In genomic region chr7:67647277-67647676, GRCm38 (mm10) we compare ENCODE assay signal across 7 mouse cellular contexts. TPM values are rescaled to one million over a fixed set of nuclear protein-coding genes. Genes with fewer than 3 reads are reported as not detected.
DNase-seq lines count a peak whose midpoint lies in the region; ATAC-seq lines count a peak whose summit lies in the region.

Gene Ttc23, plus strand, starts transcription at chr7:67647410.

- 5% methylated on average over 5 of the region's 5 CpGs for WGBS in intestine, embryonic 15.5 days
- 1% methylated on average over 5 of the region's 5 CpGs for WGBS in midbrain, embryonic 11.5 days

- peak within 1 kb of the TSS; percentile 62 for H3K4me2 ChIP-seq in intestine, embryonic 15.5 days (replicated peaks)
- H3K4me2 ChIP-seq in midbrain, embryonic 11.5 days = peak within 1 kb of the TSS; percentile 83

- H3K27ac ChIP-seq in brown adipose tissue, adult 24 weeks (replicated peaks; ENCODE audit: low read depth, low read length) = peak within 1 kb of the TSS; percentile 82
- H3K27ac ChIP-seq in intestine, embryonic 15.5 days = peak within 1 kb of the TSS; percentile 76
- peak within 1 kb of the TSS; percentile 62; the same call in 1 of the 2 replicates for H3K27ac ChIP-seq in midbrain, embryonic 11.5 days (ENCODE audit: low read depth, low read length)

- no peaks in the 10 kb centered on the region for H3K27me3 ChIP-seq in intestine, embryonic 15.5 days (replicated peaks)
- no peaks in the 10 kb centered on the region; the same call in 1 of the 2 replicates for H3K27me3 ChIP-seq in midbrain, embryonic 11.5 days (ENCODE audit: control insufficient read depth, insufficient read depth, low read length)

- peak within 1 kb of the TSS; percentile 97 for H3K4me3 ChIP-seq in brown adipose tissue, adult 24 weeks (ENCODE audit: insufficient read depth, low read depth, low read length)
- H3K4me3 ChIP-seq in intestine, embryonic 15.5 days (replicated peaks) = peak within 1 kb of the TSS; percentile 79
- H3K4me3 ChIP-seq in midbrain, embryonic 11.5 days (ENCODE audit: low read depth, low read length) = peak within 1 kb of the TSS; percentile 76

- no peaks in the 10 kb centered on the region for H3K9me3 ChIP-seq in intestine, embryonic 15.5 days
- no peaks in the 10 kb centered on the region for H3K9me3 ChIP-seq in midbrain, embryonic 11.5 days (ENCODE audit: control insufficient read depth, low read length)

- peak within 1 kb of the TSS; percentile 66 for H3K9ac ChIP-seq in intestine, embryonic 15.5 days
- H3K9ac ChIP-seq in midbrain, embryonic 11.5 days (ENCODE audit: low read length) = peak within 1 kb of the TSS; percentile 86

- DNase-seq in ZHBTc4 (ENCODE audit: low read depth, low spot score) = peak; percentile 58
- no peak for DNase-seq in gastrocnemius, postnatal 36 days
- peak; percentile 93 for DNase-seq in midbrain, embryonic 11.5 days (ENCODE audit: low spot score, missing footprints)
- no peak for DNase-seq in layer of hippocampus, adult 9-10 months (ENCODE audit: low spot score)

- no peaks in the 10 kb centered on the region for H3K36me3 ChIP-seq in intestine, embryonic 15.5 days
- H3K36me3 ChIP-seq in midbrain, embryonic 11.5 days (ENCODE audit: control insufficient read depth, insufficient read depth, low read length) = no peaks in the 10 kb centered on the region

- 0 out of 2 replicates have a peak, but pooled peaks cover 5% of the 10 kb centered on the region for H3K4me1 ChIP-seq in brown adipose tissue, adult 24 weeks (ENCODE audit: control insufficient read depth, insufficient read depth, insufficient read length, low read length)
- peaks cover 19% of the 10 kb centered on the region; the same call in 1 of the 2 replicates for H3K4me1 ChIP-seq in intestine, embryonic 15.5 days (replicated peaks)
- peaks cover 13% of the 10 kb centered on the region for H3K4me1 ChIP-seq in midbrain, embryonic 11.5 days (ENCODE audit: control insufficient read depth, insufficient read depth, low read length)

- intact Hi-C loops in gastrocnemius, postnatal 36 days (cut with DNase I) = no loop called here

- no peak for ATAC-seq in intestine, embryonic 15.5 days
- no peak for ATAC-seq in midbrain, embryonic 11.5 days (ENCODE audit: low FRiP score)
- ATAC-seq in granulocyte monocyte progenitor cell, adult 5-6 weeks (replicated peaks; ENCODE audit: poor library complexity, severe bottlenecking) = no peak

RNA-seq across cellular contexts. Expression of gene Ttc23, which starts in this region (rescaled TPM):
- 13.3 and 16.1 TPM in 2 replicates for polyA plus RNA-seq in brown adipose tissue, adult 24 weeks (2012; ENCODE audit: insufficient read depth, insufficient read length, missing spikeins)
- total RNA-seq in gastrocnemius, postnatal 36 days (2021) = 10 to 100 TPM; 18.3 to 18.9 TPM
- polyA plus RNA-seq in intestine, embryonic 15.5 days (2015; fragmentation: Nextera tagmentation; extraction: Ambion mirVana) = 20.9 and 21.8 TPM in 2 replicates
- 36.9 and 37.9 TPM in 2 replicates for polyA plus RNA-seq in midbrain, embryonic 11.5 days (2014; fragmentation: Nextera tagmentation; extraction: Ambion mirVana)
- 0.32 TPM in 1 of 2 replicates, not detected in the other for total RNA-seq in granulocyte monocyte progenitor cell, adult 5-6 weeks (2014; fragmentation: Nextera tagmentation)
- total RNA-seq in granulocyte monocyte progenitor cell, adult 5-6 weeks (2017) = 1.7 and 4.9 TPM in 2 replicates

Comparison
In these comparisons a context has a peak if more than half of its experiments do, and no peak if none do; other contexts are left out.
1. DNase-seq: peak in ZHBTc4 (single experiment) and midbrain, embryonic 11.5 days (single experiment); none in gastrocnemius, postnatal 36 days (0 of 2) and layer of hippocampus, adult 9-10 months (single experiment).
2. Peak in every context shown above with its lines, with median percentiles within 50 percentile points of each other: H3K27ac ChIP-seq and H3K4me3 ChIP-seq.